Mouse (Mus musculus): ENCODE data around the gene Smok2a. TPM values are rescaled to one million over a fixed set of nuclear protein-coding genes. Genes with fewer than 3 reads are reported as not detected.
"Not testable (repeated sequence)": the region's sequence is repeated elsewhere in the genome, so short reads cannot be mapped to it uniquely, and the experiment has no call there.

Smok2a gene
- polyA plus RNA-seq, 1 experiment from 2014 or later, result not detected

DNA sequence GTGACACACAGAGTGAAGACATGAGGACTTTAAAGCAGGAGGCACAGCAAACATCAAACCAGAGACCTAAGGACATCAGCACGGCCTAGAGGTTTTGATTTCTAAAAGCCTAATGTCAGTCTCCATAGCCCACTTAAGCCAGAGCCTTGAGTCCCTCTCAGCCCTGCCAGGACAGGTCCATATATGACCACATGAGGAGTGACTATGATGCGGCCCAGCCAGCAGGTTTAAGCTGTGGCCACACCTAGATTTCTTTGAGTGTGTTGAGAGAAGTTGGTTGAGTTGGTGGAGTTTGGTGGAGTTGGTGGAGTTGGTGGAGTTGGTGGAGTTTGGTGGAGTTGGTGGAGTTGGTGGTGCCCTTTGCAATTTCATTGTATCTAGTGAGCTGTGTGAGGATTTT is 9.0 kb downstream of the Smok2a start, which contains the start of gene Smok2b:
Gene Smok2b, plus strand, starts transcription at position 301 of the 400 bp plus-strand sequence.
- 81% methylated on average over 2 of the region's 2 CpGs for WGBS
- H3K27me3 ChIP-seq; H3K4me2 ChIP-seq; ATAC-seq (replicated peaks; ENCODE audit: low FRiP score); H3K4me3 ChIP-seq (replicated peaks); H3K36me3 ChIP-seq; H3K9ac ChIP-seq; H3K4me1 ChIP-seq; H3K27ac ChIP-seq: not testable (repeated sequence)
- H3K9me3 ChIP-seq (replicated peaks), result peaks cover 80% of the 10 kb centered on the region

DNA sequence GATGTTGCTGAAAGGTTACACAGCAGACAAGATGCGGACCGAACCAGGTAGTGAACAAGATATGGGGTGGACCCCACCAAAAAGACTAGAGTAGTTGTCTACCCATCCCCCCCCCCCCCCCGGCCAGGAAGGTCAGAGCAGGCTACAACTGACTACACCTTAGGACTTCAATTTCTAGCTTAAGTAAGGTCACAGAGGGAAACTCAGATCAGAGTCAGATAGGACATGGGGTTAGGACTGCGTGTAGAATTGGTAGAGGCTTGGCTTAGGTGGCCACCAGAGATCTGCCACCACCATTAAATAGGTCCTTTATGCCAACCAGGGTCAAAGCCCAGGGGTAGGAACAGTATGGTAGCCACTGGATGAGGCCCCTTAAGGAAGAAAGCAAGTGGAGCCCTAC is 18.5 kb downstream of the Smok2a start:
- H3K4me2 ChIP-seq; ATAC-seq (replicated peaks; ENCODE audit: low FRiP score); H3K4me1 ChIP-seq; H3K4me3 ChIP-seq (replicated peaks); H3K27me3 ChIP-seq; H3K9ac ChIP-seq; H3K36me3 ChIP-seq; H3K27ac ChIP-seq: not testable (repeated sequence)
- WGBS, result 87% methylated on average over 4 of the region's 4 CpGs
- H3K9me3 ChIP-seq (replicated peaks), result peaks cover 44% of the 10 kb centered on the region

DNA sequence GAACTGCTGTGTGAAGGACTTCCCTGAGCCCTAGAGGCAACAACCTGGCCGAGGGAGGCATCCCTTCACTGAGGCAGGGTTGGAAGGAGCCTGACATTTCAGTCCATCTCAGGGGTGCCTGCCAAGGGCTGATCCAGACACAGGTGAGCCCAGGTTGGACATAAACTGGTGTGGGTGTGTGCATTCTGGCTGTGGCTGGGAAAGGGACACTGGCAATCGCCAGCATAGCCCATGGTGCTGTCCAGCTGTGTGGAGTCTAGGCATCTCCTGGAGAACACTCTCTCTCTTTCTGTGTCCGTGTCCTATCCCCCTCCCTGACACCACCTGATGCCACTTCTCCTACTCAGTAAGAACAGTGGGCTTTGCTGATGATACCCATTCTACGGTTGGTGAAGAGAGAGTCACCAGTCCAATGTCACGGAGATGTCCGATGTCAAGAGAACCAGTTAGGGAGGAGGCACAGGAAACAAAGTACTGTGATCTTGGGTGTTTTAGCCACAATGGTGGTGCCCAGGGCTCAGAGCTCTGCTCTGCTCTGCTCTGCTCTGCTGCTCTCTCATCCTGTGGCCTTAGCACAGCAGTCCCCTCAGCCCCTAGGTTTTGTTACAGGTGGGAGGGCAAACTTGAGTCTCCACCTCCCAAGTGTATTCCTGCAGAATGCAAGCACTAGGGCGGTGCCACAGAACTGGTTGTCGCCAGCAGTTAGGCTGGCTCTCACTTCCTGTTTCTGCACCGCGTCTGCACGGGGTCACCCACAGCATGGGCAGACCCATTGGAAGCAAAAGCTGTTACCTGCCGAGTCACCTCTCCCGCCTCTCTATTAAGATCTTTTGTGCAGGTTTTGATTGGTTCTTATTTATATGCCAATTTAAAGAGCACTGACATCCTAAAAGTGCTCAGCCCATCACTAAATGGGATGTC is 20.1 kb downstream of the Smok2a start:
- H3K36me3 ChIP-seq; H3K9ac ChIP-seq; H3K4me3 ChIP-seq (replicated peaks); H3K27me3 ChIP-seq; H3K27ac ChIP-seq; H3K4me2 ChIP-seq; H3K4me1 ChIP-seq: not testable (repeated sequence)
- peaks cover 29% of the 10 kb centered on the region for H3K9me3 ChIP-seq (replicated peaks)
- 82% methylated on average over 7 of the region's 13 CpGs for WGBS
- ATAC-seq (replicated peaks; ENCODE audit: low FRiP score), result peak; percentile 50

DNA sequence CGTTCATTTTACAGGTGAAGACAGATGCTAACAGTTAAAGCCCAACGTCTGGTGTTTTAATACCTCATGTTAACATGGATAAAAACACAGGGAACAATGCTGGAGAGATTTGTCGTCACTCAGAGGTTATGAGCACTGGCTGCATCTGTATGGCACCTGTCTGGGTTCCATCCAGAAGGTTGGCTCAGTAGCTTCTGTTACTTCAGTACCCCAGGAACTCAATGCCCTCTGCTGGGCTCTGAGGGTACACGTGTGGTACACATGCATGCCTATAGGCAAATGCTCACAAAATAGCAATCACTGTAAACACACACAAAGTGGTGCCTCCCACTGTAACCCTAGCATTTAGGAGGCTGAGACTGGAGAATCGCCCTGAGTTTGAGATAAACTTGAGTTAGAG is 33.8 kb downstream of the Smok2a start:
- not testable (repeated sequence) for H3K36me3 ChIP-seq; H3K4me3 ChIP-seq (replicated peaks); H3K4me1 ChIP-seq; H3K27ac ChIP-seq; H3K9me3 ChIP-seq (replicated peaks); H3K9ac ChIP-seq; H3K27me3 ChIP-seq; H3K4me2 ChIP-seq; ATAC-seq (replicated peaks; ENCODE audit: low FRiP score)
- 76% methylated on average over 1 of the region's 5 CpGs for WGBS

Other genes starting within 250 kb of the Smok2a start
- 134 and 139 TPM in 2 replicates for gene Wtap, start 227.0 kb upstream of the Smok2a start, polyA plus RNA-seq (2015; fragmentation: Nextera tagmentation; extraction: Ambion mirVana)
- gene Sod2, start 214.3 kb upstream of the Smok2a start, polyA plus RNA-seq (2015; fragmentation: Nextera tagmentation; extraction: Ambion mirVana), result 140 and 141 TPM in 2 replicates
- gene Gpr31b, start 168.9 kb upstream of the Smok2a start, polyA plus RNA-seq (2015; fragmentation: Nextera tagmentation; extraction: Ambion mirVana), result 0.13 TPM in 1 of 2 replicates, not detected in the other
- 0.14 TPM in 1 of 2 replicates, not detected in the other for gene Tcp10b, start 160.1 kb upstream of the Smok2a start, polyA plus RNA-seq (2015; fragmentation: Nextera tagmentation; extraction: Ambion mirVana)
- not detected in 2 replicates for gene Unc93a, start 89.4 kb upstream of the Smok2a start, polyA plus RNA-seq (2015; fragmentation: Nextera tagmentation; extraction: Ambion mirVana)
- not detected in 2 replicates for gene Smok2b, start 9.1 kb downstream of the Smok2a start, polyA plus RNA-seq (2015; fragmentation: Nextera tagmentation; extraction: Ambion mirVana)
- not detected in 2 replicates for gene Tcp10c, start 133.4 kb downstream of the Smok2a start, polyA plus RNA-seq (2015; fragmentation: Nextera tagmentation; extraction: Ambion mirVana)

All from kidney, embryonic 15.5 days (tissue).